Mouse (Mus musculus): ENCODE results near the gene Elmsan1. TPM values are rescaled to one million over a fixed set of nuclear protein-coding genes. Genes with fewer than 3 reads are reported as not detected.

The Elmsan1 gene
- polyA plus RNA-seq, 1 experiment from 2014 or later, result 9.6 TPM

GRCm38 (mm10) chr12:84148622-84149012 is 70.1 kb downstream of the Elmsan1 start:
- 8% methylated on average over 10 of the region's 10 CpGs for WGBS
- H3K9me3 ChIP-seq (ENCODE audit: control insufficient read depth, low read length), result no peaks in the 10 kb centered on the region
- peak overlapping the region; percentile 56 for H3K4me3 ChIP-seq (ENCODE audit: low read depth, low read length)
- no peak overlapping the region for H3K27ac ChIP-seq (ENCODE audit: low read depth, low read length)
- peak overlapping the region; percentile 59; the same call in 1 of the 2 replicates for H3K9ac ChIP-seq (ENCODE audit: low read length)
- no peaks in the 10 kb centered on the region; the same call in 1 of the 2 replicates for H3K36me3 ChIP-seq (ENCODE audit: control insufficient read depth, insufficient read depth, low read length)
- ATAC-seq (replicated peaks; ENCODE audit: low FRiP score) (no peak), DNase-seq (ENCODE audit: low spot score) (no peak)
- peaks cover 6% of the 10 kb centered on the region; the same call in 1 of the 2 replicates for H3K4me1 ChIP-seq (replicated peaks; ENCODE audit: control insufficient read depth, insufficient read depth, low read length)
- no peaks in the 10 kb centered on the region for H3K27me3 ChIP-seq (ENCODE audit: control insufficient read depth, insufficient read depth, low read length)
- H3K4me2 ChIP-seq (ENCODE audit: low read depth, low read length, severe bottlenecking), result peak overlapping the region; percentile 87

- Histone ChIP-seq H3K4me2 (ENCODE audit: low read depth, low read length, severe bottlenecking) (peak within 1 kb of the TSS; percentile 87), H3K36me3 (ENCODE audit: control insufficient read depth, insufficient read depth, low read length) (no peaks in the 10 kb centered on the region; the same call in 1 of the 2 replicates), H3K27me3 (ENCODE audit: control insufficient read depth, insufficient read depth, low read length) (no peaks in the 10 kb centered on the region), H3K9ac (ENCODE audit: low read length) (peak within 1 kb of the TSS; percentile 59), H3K27ac (ENCODE audit: low read depth, low read length) (peak within 1 kb of the TSS; percentile 43; the same call in 1 of the 2 replicates), H3K9me3 (ENCODE audit: control insufficient read depth, low read length) (no peaks in the 10 kb centered on the region), H3K4me1 (replicated peaks; ENCODE audit: control insufficient read depth, insufficient read depth, low read length) (peaks cover 6% of the 10 kb centered on the region; the same call in 1 of the 2 replicates), H3K4me3 (ENCODE audit: low read depth, low read length) (peak within 1 kb of the TSS; percentile 56)
- WGBS, result under 1% methylated on average over 50 of the region's 50 CpGs
- ATAC-seq (replicated peaks; ENCODE audit: low FRiP score) (peak; percentile 95), DNase-seq (ENCODE audit: low spot score) (peak; percentile 92)
Measured at GRCm38 (mm10) chr12:84147954-84148621, 70.6 kb downstream of the Elmsan1 start, which contains the start of gene Pnma1. Gene Pnma1, minus strand, starts transcription at chr12:84148489.

DNA sequence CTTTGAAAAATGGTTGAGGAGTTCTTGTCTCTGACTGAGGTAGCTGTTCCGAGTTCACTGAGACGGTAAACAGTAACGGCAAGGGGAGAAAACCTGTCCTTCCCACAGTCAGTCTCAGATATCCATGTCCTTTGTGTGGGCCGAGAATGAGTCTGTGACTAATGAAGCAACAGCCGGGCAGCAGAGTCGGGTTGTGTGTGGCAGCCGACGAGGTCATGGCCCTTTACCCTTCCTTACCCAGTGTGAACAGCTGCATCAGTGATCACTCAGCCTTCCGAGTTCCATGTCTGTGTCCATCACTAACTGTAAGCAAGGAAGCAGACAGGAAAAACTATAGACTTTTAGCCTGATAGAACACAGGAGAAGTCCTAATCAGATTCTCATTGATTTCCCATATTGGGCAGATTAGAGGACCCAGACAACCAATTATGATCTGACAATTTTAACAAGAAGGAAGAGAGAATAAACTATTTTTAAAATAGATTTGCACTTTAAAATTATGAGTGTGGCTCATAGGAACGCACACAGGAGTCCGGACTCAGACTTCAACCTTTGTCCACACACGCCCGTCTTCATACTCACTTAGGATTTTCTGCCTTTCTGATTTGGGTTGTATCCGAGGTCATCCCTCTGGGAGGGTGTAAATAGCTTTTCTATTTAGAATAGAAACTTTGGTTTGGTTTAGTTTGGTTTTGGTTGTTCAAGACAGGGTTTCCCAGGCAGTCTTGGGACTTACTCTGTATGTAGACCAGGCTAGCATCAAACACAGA is 76.2 kb downstream of the Elmsan1 start:
- no peak overlapping the region for H3K27ac ChIP-seq (ENCODE audit: low read depth, low read length)
- WGBS, result 59% methylated on average over 14 of the region's 14 CpGs
- no peak overlapping the region for H3K9ac ChIP-seq (ENCODE audit: low read length)
- no peak for DNase-seq (ENCODE audit: low spot score)
- no peaks in the 10 kb centered on the region for H3K9me3 ChIP-seq (ENCODE audit: control insufficient read depth, low read length)
- no peak overlapping the region for H3K4me2 ChIP-seq (ENCODE audit: low read depth, low read length, severe bottlenecking)
- no peak for ATAC-seq (replicated peaks; ENCODE audit: low FRiP score)
- H3K36me3 ChIP-seq (ENCODE audit: control insufficient read depth, insufficient read depth, low read length), result no peaks in the 10 kb centered on the region; the same call in 1 of the 2 replicates
- H3K27me3 ChIP-seq (ENCODE audit: control insufficient read depth, insufficient read depth, low read length), result no peaks in the 10 kb centered on the region
- H3K4me1 ChIP-seq (replicated peaks; ENCODE audit: control insufficient read depth, insufficient read depth, low read length), result no peaks in the 10 kb centered on the region
- no peak overlapping the region for H3K4me3 ChIP-seq (ENCODE audit: low read depth, low read length)

DNA sequence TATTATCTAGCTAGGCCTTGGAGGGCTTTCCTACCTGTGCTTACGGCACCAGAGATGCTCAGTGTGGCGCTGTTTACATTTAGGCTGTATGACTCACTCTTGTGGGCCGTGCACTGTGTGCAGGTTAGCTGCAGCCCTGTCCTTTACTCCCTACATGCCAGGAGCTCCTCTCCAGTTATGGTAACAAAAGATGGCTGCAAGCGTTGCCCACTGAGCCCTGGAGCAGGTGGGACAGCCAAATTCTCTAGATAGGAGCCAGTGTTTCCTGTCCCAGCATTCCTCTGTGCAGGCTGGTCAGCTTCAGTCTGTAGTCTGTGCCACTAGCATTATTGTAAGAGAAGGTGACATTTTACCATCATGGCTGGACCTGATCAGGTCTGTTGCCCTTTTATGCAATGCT is 77.4 kb downstream of the Elmsan1 start:
- Histone ChIP-seq H3K27me3 (ENCODE audit: control insufficient read depth, insufficient read depth, low read length) (no peaks in the 10 kb centered on the region), H3K36me3 (ENCODE audit: control insufficient read depth, insufficient read depth, low read length) (no peaks in the 10 kb centered on the region), H3K9me3 (ENCODE audit: control insufficient read depth, low read length) (no peaks in the 10 kb centered on the region), H3K4me3 (ENCODE audit: low read depth, low read length) (no peak overlapping the region), H3K4me2 (ENCODE audit: low read depth, low read length, severe bottlenecking) (no peak overlapping the region), H3K27ac (ENCODE audit: low read depth, low read length) (no peak overlapping the region), H3K4me1 (replicated peaks; ENCODE audit: control insufficient read depth, insufficient read depth, low read length) (no peaks in the 10 kb centered on the region), H3K9ac (ENCODE audit: low read length) (no peak overlapping the region)
- DNase-seq (ENCODE audit: low spot score) (no peak), ATAC-seq (replicated peaks; ENCODE audit: low FRiP score) (no peak)
- 92% methylated on average over 4 of the region's 4 CpGs for WGBS

- H3K4me2 ChIP-seq (ENCODE audit: low read depth, low read length, severe bottlenecking), result no peak overlapping the region
- WGBS, result 72% methylated on average over 4 of the region's 4 CpGs
- DNase-seq (ENCODE audit: low spot score) (no peak), ATAC-seq (replicated peaks; ENCODE audit: low FRiP score) (no peak)
- H3K4me3 ChIP-seq (ENCODE audit: low read depth, low read length), result no peak overlapping the region
- H3K36me3 ChIP-seq (ENCODE audit: control insufficient read depth, insufficient read depth, low read length), result no peaks in the 10 kb centered on the region
- H3K9ac ChIP-seq (ENCODE audit: low read length), result no peak overlapping the region
- H3K27me3 ChIP-seq (ENCODE audit: control insufficient read depth, insufficient read depth, low read length), result no peaks in the 10 kb centered on the region
- H3K27ac ChIP-seq (ENCODE audit: low read depth, low read length), result no peak overlapping the region
- no peaks in the 10 kb centered on the region for H3K4me1 ChIP-seq (replicated peaks; ENCODE audit: control insufficient read depth, insufficient read depth, low read length)
- H3K9me3 ChIP-seq (ENCODE audit: control insufficient read depth, low read length), result no peaks in the 10 kb centered on the region
Measured at GRCm38 (mm10) chr12:84140135-84140534, 78.5 kb downstream of the Elmsan1 start.

DNA sequence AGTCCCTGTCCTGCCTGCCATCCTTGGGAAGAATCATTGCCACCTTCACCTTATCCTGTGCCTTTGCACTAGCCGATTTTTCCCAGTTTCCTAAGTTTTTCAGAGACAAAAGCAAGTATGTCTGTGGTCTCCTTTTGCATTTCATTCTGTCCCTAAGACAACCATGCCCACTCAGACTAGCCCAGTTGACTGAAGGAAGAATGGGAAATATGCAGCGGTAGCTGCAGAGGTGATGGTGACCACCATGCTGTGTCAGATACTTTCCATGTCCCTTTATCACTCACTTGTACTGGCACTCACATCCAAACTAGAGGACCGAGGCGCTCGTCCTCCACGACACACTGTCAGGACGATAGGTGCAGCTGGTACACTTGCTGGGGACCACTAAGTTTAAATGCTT is 81.5 kb downstream of the Elmsan1 start:
- Histone ChIP-seq H3K4me2 (ENCODE audit: low read depth, low read length, severe bottlenecking) (no peak overlapping the region), H3K27me3 (ENCODE audit: control insufficient read depth, insufficient read depth, low read length) (no peaks in the 10 kb centered on the region), H3K9me3 (ENCODE audit: control insufficient read depth, low read length) (no peaks in the 10 kb centered on the region; the same call in 1 of the 2 replicates), H3K4me1 (replicated peaks; ENCODE audit: control insufficient read depth, insufficient read depth, low read length) (no peaks in the 10 kb centered on the region), H3K4me3 (ENCODE audit: low read depth, low read length) (no peak overlapping the region), H3K9ac (ENCODE audit: low read length) (no peak overlapping the region), H3K27ac (ENCODE audit: low read depth, low read length) (no peak overlapping the region), H3K36me3 (ENCODE audit: control insufficient read depth, insufficient read depth, low read length) (peaks cover 2% of the 10 kb centered on the region; the same call in 1 of the 2 replicates)
- WGBS, result 91% methylated on average over 7 of the region's 7 CpGs
- ATAC-seq (replicated peaks; ENCODE audit: low FRiP score) (no peak), DNase-seq (ENCODE audit: low spot score) (no peak)

GRCm38 (mm10) chr12:84132265-84132664 is 86.4 kb downstream of the Elmsan1 start:
- Histone ChIP-seq H3K4me3 (ENCODE audit: low read depth, low read length) (no peak overlapping the region), H3K4me1 (replicated peaks; ENCODE audit: control insufficient read depth, insufficient read depth, low read length) (no peaks in the 10 kb centered on the region), H3K27ac (ENCODE audit: low read depth, low read length) (no peak overlapping the region), H3K36me3 (ENCODE audit: control insufficient read depth, insufficient read depth, low read length) (peaks cover 3% of the 10 kb centered on the region; the same call in 1 of the 2 replicates), H3K9me3 (ENCODE audit: control insufficient read depth, low read length) (no peaks in the 10 kb centered on the region; the same call in 1 of the 2 replicates), H3K9ac (ENCODE audit: low read length) (no peak overlapping the region), H3K4me2 (ENCODE audit: low read depth, low read length, severe bottlenecking) (no peak overlapping the region), H3K27me3 (ENCODE audit: control insufficient read depth, insufficient read depth, low read length) (no peaks in the 10 kb centered on the region)
- ATAC-seq (replicated peaks; ENCODE audit: low FRiP score) (no peak), DNase-seq (ENCODE audit: low spot score) (peak; percentile 66)
- WGBS, result 59% methylated on average over 3 of the region's 3 CpGs

- DNase-seq (ENCODE audit: low spot score) (no peak), ATAC-seq (replicated peaks; ENCODE audit: low FRiP score) (no peak)
- Histone ChIP-seq H3K9me3 (ENCODE audit: control insufficient read depth, low read length) (no peaks in the 10 kb centered on the region; the same call in 1 of the 2 replicates), H3K27me3 (ENCODE audit: control insufficient read depth, insufficient read depth, low read length) (no peaks in the 10 kb centered on the region), H3K4me3 (ENCODE audit: low read depth, low read length) (no peak overlapping the region), H3K4me1 (replicated peaks; ENCODE audit: control insufficient read depth, insufficient read depth, low read length) (no peaks in the 10 kb centered on the region), H3K9ac (ENCODE audit: low read length) (no peak overlapping the region), H3K27ac (ENCODE audit: low read depth, low read length) (no peak overlapping the region), H3K36me3 (ENCODE audit: control insufficient read depth, insufficient read depth, low read length) (peaks cover 3% of the 10 kb centered on the region; the same call in 1 of the 2 replicates), H3K4me2 (ENCODE audit: low read depth, low read length, severe bottlenecking) (no peak overlapping the region)
- 95% methylated on average over 8 of the region's 8 CpGs for WGBS
Measured at GRCm38 (mm10) chr12:84129931-84130330, 88.8 kb downstream of the Elmsan1 start.
